Mouse (Mus musculus) olfactory bulb, adult 2 months (tissue): ENCODE results near the gene Gm20390. TPM values are rescaled to one million over a fixed set of nuclear protein-coding genes. Genes with fewer than 3 reads are reported as not detected.
A peak's percentile ranks its signal among the peaks of the same experiment; 100 is the strongest.

Experiments used
- H3K27ac ChIP-seq: fragments of 200-500 bp; 2 replicates; pipeline ENCODE4 v1.5.1; 2012; ENCODE audit warnings: low read depth, low read length; ENCODE audit not compliant: insufficient read depth
- H3K4me1 ChIP-seq: fragments of 200-500 bp; 2 replicates; pipeline ENCODE4 v1.6.1; 2012; ENCODE audit warnings: low read length; ENCODE audit not compliant: control insufficient read depth, insufficient read depth
- H3K4me3 ChIP-seq: fragments of 200-500 bp; 2 replicates; pipeline ENCODE4 v1.5.1; 2012; ENCODE audit warnings: mild to moderate bottlenecking, low read depth, low read length, moderate library complexity; ENCODE audit not compliant: insufficient read depth
- CTCF ChIP-seq: fragments of 200-500 bp; IDR thresholded peaks from 2 replicates; pipeline ENCODE4 v1.5.1; 2012; ENCODE audit warnings: low read depth, mild to moderate bottlenecking, low read length, moderate library complexity; ENCODE audit not compliant: insufficient read depth
- POLR2A ChIP-seq: fragments of 200-500 bp; IDR thresholded peaks from 2 replicates; pipeline ENCODE4 v1.6.1; 2012; ENCODE audit warnings: mild to moderate bottlenecking, low read depth, low read length, moderate library complexity; ENCODE audit not compliant: insufficient read depth
- WGBS: fragments of 180-500 bp; shearing (Covaris S2); methylation state at CpG from one replicate; pipeline ENCODE4 v1.1.7; 2018; 5-methylcytosine and 5-hydroxymethylcytosine counted together
- polyA plus RNA-seq: library from polyadenylated mRNA; stranded (reverse); fragments of >200 nt; gene quantifications from 2 replicates; pipeline ENCODE4 v1.2.4, GENCODE M21; 2012; ENCODE audit warnings: low replicate concordance; ENCODE audit not compliant: missing spikeins, insufficient read depth, insufficient read length

Gene Gm20390
- polyA plus RNA-seq = not detected in 2 replicates

GRCm38 (mm10) chr11:93968005-93968847 lies at the start of gene Gm20390, which contains the start of gene Nme1:
Gene Gm20390, minus strand, starts transcription at chr11:93968293.
Gene Nme1, minus strand, starts transcription at chr11:93968521.
- under 1% methylated on average over 40 of the region's 40 CpGs for WGBS
- peaks cover 12% of the 10 kb centered on the region for H3K4me1 ChIP-seq
- TF ChIP-seq CTCF (peak; percentile 65), POLR2A (no peak)
- peak within 1 kb of the TSS; percentile 66 for H3K27ac ChIP-seq
- peak within 1 kb of the TSS; percentile 54 for H3K4me3 ChIP-seq

GRCm38 (mm10) chr11:94003346-94003745 lies 35.3 kb upstream of the Gm20390 start:
- Histone ChIP-seq H3K27ac (no peak overlapping the region), H3K4me3 (no peak overlapping the region), H3K4me1 (peaks cover 3% of the 10 kb centered on the region; the same call in 1 of the 2 replicates)
- TF ChIP-seq CTCF (no peak), POLR2A (no peak)
- WGBS = 92% methylated on average over 2 of the region's 2 CpGs

GRCm38 (mm10) chr11:93999276-93999675 lies 31.2 kb upstream of the Gm20390 start:
- Histone ChIP-seq H3K4me3 (no peak overlapping the region), H3K4me1 (0 out of 2 replicates have a peak, but pooled peaks cover 2% of the 10 kb centered on the region), H3K27ac (no peak overlapping the region)
- TF ChIP-seq POLR2A = no peak
- TF ChIP-seq CTCF = no peak

- H3K4me3 ChIP-seq = peak overlapping the region; percentile 66
- 0 out of 2 replicates have a peak, but pooled peaks cover 2% of the 10 kb centered on the region for H3K4me1 ChIP-seq
- 5% methylated on average over 13 of the region's 13 CpGs for WGBS
- H3K27ac ChIP-seq = no peak overlapping the region
- TF ChIP-seq POLR2A = no peak
- TF ChIP-seq CTCF = no peak
Measured at GRCm38 (mm10) chr11:93997141-93997775, 29.2 kb upstream of the Gm20390 start.

- H3K27ac ChIP-seq = peak overlapping the region; percentile 44
- TF ChIP-seq CTCF (no peak; the same call in 1 of the 2 replicates), POLR2A (no peak)
- H3K4me1 ChIP-seq = 0 out of 2 replicates have a peak, but pooled peaks cover 2% of the 10 kb centered on the region
- under 1% methylated on average over 58 of the region's 58 CpGs for WGBS
- peak overlapping the region; percentile 66 for H3K4me3 ChIP-seq
Measured at GRCm38 (mm10) chr11:93996306-93997140, 28.4 kb upstream of the Gm20390 start.

- Histone ChIP-seq H3K4me1 (0 out of 2 replicates have a peak, but pooled peaks cover 2% of the 10 kb centered on the region), H3K4me3 (peak within 1 kb of the TSS; percentile 66), H3K27ac (peak within 1 kb of the TSS; percentile 100)
- WGBS = under 1% methylated on average over 66 of the region's 70 CpGs
- no peak for TF ChIP-seq CTCF
- peak; percentile 83 for TF ChIP-seq POLR2A
Measured at GRCm38 (mm10) chr11:93995720-93996305, 27.7 kb upstream of the Gm20390 start, which contains the start of gene Spag9. Gene Spag9, plus strand, starts transcription at chr11:93996091.

GRCm38 (mm10) chr11:93995111-93995719 lies 27.1 kb upstream of the Gm20390 start:
- Histone ChIP-seq H3K27ac (peak overlapping the region; percentile 100), H3K4me1 (0 out of 2 replicates have a peak, but pooled peaks cover 2% of the 10 kb centered on the region), H3K4me3 (peak overlapping the region; percentile 66)
- TF ChIP-seq POLR2A = no peak
- no peak for TF ChIP-seq CTCF
- 2% methylated on average over 15 of the region's 15 CpGs for WGBS
